Mouse (Mus musculus): ENCODE data around the gene Mfn2.

The Mfn2 gene

GRCm38 (mm10) chr4:147904313-147905089, at the start of gene Mfn2:
Gene Mfn2 (minus strand): TSS chr4:147904704.
- peak; percentile 92 to 98 for DNase-seq (ENCODE audit: inconsistent age in 2 of 2, low spot score in 1 of 2)

- peak in 1 of 2 experiments; percentile 68 for DNase-seq (ENCODE audit: inconsistent age in 2 of 2, low spot score in 1 of 2)
These were observed 49.1 kb upstream of the Mfn2 start for GRCm38 (mm10) chr4:147953590-147953989.

- no peak for DNase-seq (ENCODE audit: inconsistent age in 2 of 2, low spot score in 1 of 2)
These were observed 43.0 kb upstream of the Mfn2 start for GRCm38 (mm10) chr4:147947511-147947910.

- DNase-seq (ENCODE audit: inconsistent age in 2 of 2, low spot score in 1 of 2), result no peak
These were observed 38.5 kb upstream of the Mfn2 start for GRCm38 (mm10) chr4:147943005-147943404.

GRCm38 (mm10) chr4:147941045-147942020, 36.8 kb upstream of the Mfn2 start:
- no peak for DNase-seq (ENCODE audit: inconsistent age in 2 of 2, low spot score in 1 of 2)

- DNase-seq (ENCODE audit: inconsistent age in 2 of 2, low spot score in 1 of 2), result peak; percentile 88 to 95
These were observed 36.1 kb upstream of the Mfn2 start, which contains the start of gene 2510039O18Rik for GRCm38 (mm10) chr4:147940576-147941044. Gene 2510039O18Rik (plus strand): TSS chr4:147940895.

GRCm38 (mm10) chr4:147940111-147940510, 35.6 kb upstream of the Mfn2 start:
- DNase-seq (ENCODE audit: inconsistent age in 2 of 2, low spot score in 1 of 2), result no peak

- DNase-seq (ENCODE audit: inconsistent age in 2 of 2, low spot score in 1 of 2), result peak; percentile 51 to 73
These were observed 33.9 kb upstream of the Mfn2 start for GRCm38 (mm10) chr4:147938148-147939096.

GRCm38 (mm10) chr4:147937486-147937885, 33.0 kb upstream of the Mfn2 start:
- no peak for DNase-seq (ENCODE audit: inconsistent age in 2 of 2, low spot score in 1 of 2)

- DNase-seq (ENCODE audit: inconsistent age in 2 of 2, low spot score in 1 of 2), result no peak
These were observed 32.5 kb upstream of the Mfn2 start for GRCm38 (mm10) chr4:147937021-147937420.

GRCm38 (mm10) chr4:147936331-147936954, 31.9 kb upstream of the Mfn2 start, which contains the start of gene Plod1:
Gene Plod1 (minus strand): TSS chr4:147936767.
- DNase-seq (ENCODE audit: inconsistent age in 2 of 2, low spot score in 1 of 2), result peak; percentile 91 to 96

- peak in 1 of 2 experiments; percentile 53 for DNase-seq (ENCODE audit: inconsistent age in 2 of 2, low spot score in 1 of 2)
These were observed 31.4 kb upstream of the Mfn2 start for GRCm38 (mm10) chr4:147935904-147936303.

- DNase-seq (ENCODE audit: inconsistent age in 2 of 2, low spot score in 1 of 2), result no peak
These were observed 30.1 kb upstream of the Mfn2 start for GRCm38 (mm10) chr4:147934611-147935010.

GRCm38 (mm10) chr4:147934134-147934533, 29.6 kb upstream of the Mfn2 start:
- no peak for DNase-seq (ENCODE audit: inconsistent age in 2 of 2, low spot score in 1 of 2)

GRCm38 (mm10) chr4:147930946-147931345, 26.4 kb upstream of the Mfn2 start:
- no peak for DNase-seq (ENCODE audit: inconsistent age in 2 of 2, low spot score in 1 of 2)

GRCm38 (mm10) chr4:147928540-147928939, 24.0 kb upstream of the Mfn2 start:
- DNase-seq (ENCODE audit: inconsistent age in 2 of 2, low spot score in 1 of 2), result no peak

GRCm38 (mm10) chr4:147928136-147928535, 23.6 kb upstream of the Mfn2 start:
- no peak for DNase-seq (ENCODE audit: inconsistent age in 2 of 2, low spot score in 1 of 2)

- DNase-seq (ENCODE audit: inconsistent age in 2 of 2, low spot score in 1 of 2), result peak; percentile 55 to 71
These were observed 23.2 kb upstream of the Mfn2 start for GRCm38 (mm10) chr4:147927705-147928104.

- no peak for DNase-seq (ENCODE audit: inconsistent age in 2 of 2, low spot score in 1 of 2)
These were observed 17.8 kb upstream of the Mfn2 start for GRCm38 (mm10) chr4:147922341-147922740.

GRCm38 (mm10) chr4:147920973-147921372, 16.5 kb upstream of the Mfn2 start:
- no peak for DNase-seq (ENCODE audit: inconsistent age in 2 of 2, low spot score in 1 of 2)

Data from adrenal gland, adult (tissue).